Mouse (Mus musculus) lung, adult 2 months (tissue): ENCODE data around the gene Fkbp5. TPM values are rescaled to one million over a fixed set of nuclear protein-coding genes. Genes with fewer than 3 reads are reported as not detected.

Experiments
- DNase-seq: peaks from one replicate; pipeline ENCODE4 v3.0.0; 2022
- H3K4me1 ChIP-seq: fragments of 200-500 bp; 2 replicates; pipeline ENCODE4 v1.6.1; 2011; ENCODE audit warnings: low read length; ENCODE audit not compliant: control insufficient read depth, insufficient read depth
- H3K4me3 ChIP-seq: fragments of 200-500 bp; replicated peaks from 2 replicates; pipeline ENCODE3; 2011; ENCODE audit warnings: low read depth, mild to moderate bottlenecking, control low read depth, low read length; ENCODE audit errors: extremely low read depth
- CTCF ChIP-seq: fragments of 200-500 bp; IDR thresholded peaks from 2 replicates; pipeline ENCODE4 v1.5.1; 2011; ENCODE audit warnings: mild to moderate bottlenecking, low read length, control low read depth; ENCODE audit not compliant: insufficient read depth
- POLR2A ChIP-seq: fragments of 200-500 bp; IDR thresholded peaks from 2 replicates; pipeline ENCODE4 v1.6.1; 2011; ENCODE audit warnings: low read depth, mild to moderate bottlenecking, control low read depth, low read length, borderline replicate concordance; ENCODE audit errors: extremely low read depth
- WGBS: fragments of 180-500 bp; shearing (Covaris S2); methylation state at CpG from one replicate; pipeline ENCODE4 v1.1.7; 2018; 5-methylcytosine and 5-hydroxymethylcytosine counted together
- polyA plus RNA-seq: library from polyadenylated mRNA; depleted of rRNA; stranded (reverse); fragments of >200 nt; gene quantifications from 2 replicates; pipeline ENCODE4 v1.2.3, GENCODE M21; 2012

Fkbp5 gene
- polyA plus RNA-seq, 1 experiment: 8.8 TPM

DNA sequence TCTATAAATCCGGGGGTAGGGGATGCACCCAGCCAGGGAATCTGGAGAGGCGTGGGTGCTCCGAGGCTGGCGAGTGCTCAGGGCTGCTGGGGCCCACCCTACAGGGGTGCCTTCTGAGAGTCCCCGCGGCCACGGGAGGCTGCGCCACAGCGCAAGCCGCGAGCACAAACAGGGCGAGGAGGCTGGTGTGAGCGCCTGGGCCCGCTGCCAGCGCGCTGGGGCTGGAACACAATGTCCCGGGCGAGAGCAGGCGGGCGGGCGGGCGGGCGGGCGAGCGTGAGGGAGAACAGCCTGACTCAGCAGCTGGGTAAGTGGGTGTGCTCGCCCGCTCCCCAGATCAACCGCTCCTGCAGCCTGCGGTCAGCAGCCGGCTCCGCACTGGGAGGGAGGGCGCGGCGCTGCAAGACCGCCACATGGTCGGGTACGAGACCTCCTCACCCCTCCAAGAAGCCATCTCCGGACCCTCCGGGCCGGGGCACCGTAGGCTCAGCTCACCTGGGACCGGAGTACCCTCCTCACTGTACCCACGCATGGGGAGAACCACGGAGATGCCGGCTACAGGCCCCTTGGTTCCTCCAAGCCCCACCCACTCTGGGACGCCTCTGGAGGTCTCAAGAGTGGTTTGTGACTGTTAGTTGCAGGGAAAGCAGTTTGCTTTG, 758 bp upstream of the Fkbp5 start:
- Histone ChIP-seq H3K4me1 (peaks cover 23% of the 10 kb centered on the region), H3K4me3 (peak overlapping the region; percentile 60)
- TF ChIP-seq CTCF (no peak), POLR2A (peak; percentile 54)
- DNase-seq: peak; percentile 87
- 1% methylated on average over 46 of the region's 46 CpGs for WGBS

DNA sequence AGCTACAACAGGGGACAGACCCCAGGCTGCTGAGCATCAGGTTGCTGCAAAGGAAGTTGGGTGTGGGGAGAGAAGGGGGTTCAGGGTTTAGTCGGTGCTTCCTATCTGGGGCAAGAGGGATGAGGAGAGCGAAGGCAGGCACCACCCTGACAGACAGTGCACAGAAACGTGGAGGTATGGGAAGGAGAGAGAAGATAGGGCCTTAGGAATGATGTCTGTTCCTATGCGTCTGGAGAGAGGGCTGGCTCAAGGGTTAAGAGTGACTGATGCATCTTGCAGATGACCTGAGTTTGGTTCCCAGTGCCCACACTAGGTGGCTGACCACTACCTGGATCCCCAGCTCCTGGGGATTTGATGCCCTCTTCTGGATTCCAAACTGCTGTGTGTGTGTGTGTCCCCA, 446 bp downstream of the Fkbp5 start:
- DNase-seq: no peak
- TF ChIP-seq POLR2A (peak; percentile 18; the same call in 1 of the 2 replicates), CTCF (no peak)
- Histone ChIP-seq H3K4me1 (peaks cover 22% of the 10 kb centered on the region), H3K4me3 (peak overlapping the region; percentile 4)
- 71% methylated on average over 4 of the region's 4 CpGs for WGBS

DNA sequence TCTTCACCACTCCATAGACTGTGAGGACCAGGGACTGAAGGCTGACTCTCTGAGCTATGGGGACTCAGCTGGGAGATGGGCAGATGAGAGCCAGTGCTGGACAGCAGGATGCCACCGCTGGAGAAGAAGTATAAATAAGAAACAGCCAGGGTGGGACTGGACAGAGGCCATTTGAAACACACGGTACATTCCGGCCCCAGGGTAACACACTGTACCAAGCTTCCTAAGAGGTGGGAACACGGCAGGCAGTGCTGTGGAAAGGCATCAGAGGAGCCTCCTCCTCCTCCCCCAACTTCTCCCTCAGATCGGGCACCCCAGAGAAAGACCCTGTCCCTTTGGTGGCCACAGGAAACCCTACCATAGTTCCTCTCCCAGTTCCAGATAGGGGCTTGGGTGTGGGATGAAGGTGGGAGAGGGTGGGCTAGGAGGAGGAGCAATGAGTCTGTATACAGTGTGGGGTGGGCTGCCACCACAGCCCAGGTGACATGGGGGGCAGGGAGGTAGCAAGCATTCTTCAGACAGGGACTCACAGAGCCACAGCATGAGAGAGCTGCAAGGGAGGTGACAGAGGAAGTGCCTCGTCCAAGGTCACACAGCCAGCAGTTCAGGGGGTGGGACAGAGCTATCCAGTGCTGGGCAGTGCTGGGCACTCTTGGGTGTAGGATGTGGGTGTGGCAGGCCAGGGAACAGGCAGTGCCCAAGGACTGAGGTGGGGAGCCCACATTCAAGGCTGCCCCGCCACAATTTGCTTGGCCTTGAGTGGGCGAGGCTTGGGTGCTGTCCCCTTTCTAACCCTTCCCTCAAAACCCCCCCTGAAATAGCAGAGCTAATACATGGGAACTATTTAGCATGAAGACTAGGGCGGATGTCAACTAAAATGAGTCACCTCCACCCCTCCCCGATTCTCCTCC, 1.6 kb downstream of the Fkbp5 start:
- Histone ChIP-seq H3K4me3 (no peak overlapping the region), H3K4me1 (peaks cover 25% of the 10 kb centered on the region)
- peak; percentile 34 for DNase-seq

DNA sequence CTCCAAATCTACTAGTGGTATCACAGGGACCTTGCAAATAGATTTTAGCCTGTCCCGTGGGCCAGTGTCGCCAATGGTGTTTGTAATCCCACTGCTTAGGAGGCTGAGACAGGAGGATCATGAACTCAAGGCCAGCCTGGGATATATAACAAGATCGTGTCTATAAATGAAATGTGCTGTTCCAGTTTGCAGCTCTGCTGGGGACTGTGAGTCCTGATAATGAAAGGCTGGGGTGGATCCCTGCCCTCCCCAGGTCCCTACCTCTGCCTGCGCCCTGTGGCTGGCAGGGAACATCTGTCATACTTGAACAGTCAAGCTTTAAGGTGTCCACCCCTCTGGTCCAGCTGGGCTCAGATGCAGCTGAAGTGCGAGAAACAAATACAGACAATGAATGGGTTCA, 2.8 kb downstream of the Fkbp5 start:
- Histone ChIP-seq H3K4me3 (no peak overlapping the region), H3K4me1 (peaks cover 25% of the 10 kb centered on the region)
- TF ChIP-seq CTCF (no peak), POLR2A (no peak)
- 86% methylated on average over 5 of the region's 5 CpGs for WGBS
- no peak for DNase-seq

More for the DNA sequence above, 1.6 kb downstream of the Fkbp5 start:
- TF ChIP-seq POLR2A: no peak; the same call in 1 of the 2 replicates
- TF ChIP-seq CTCF: no peak
- 33% methylated on average over 10 of the region's 10 CpGs for WGBS

DNA sequence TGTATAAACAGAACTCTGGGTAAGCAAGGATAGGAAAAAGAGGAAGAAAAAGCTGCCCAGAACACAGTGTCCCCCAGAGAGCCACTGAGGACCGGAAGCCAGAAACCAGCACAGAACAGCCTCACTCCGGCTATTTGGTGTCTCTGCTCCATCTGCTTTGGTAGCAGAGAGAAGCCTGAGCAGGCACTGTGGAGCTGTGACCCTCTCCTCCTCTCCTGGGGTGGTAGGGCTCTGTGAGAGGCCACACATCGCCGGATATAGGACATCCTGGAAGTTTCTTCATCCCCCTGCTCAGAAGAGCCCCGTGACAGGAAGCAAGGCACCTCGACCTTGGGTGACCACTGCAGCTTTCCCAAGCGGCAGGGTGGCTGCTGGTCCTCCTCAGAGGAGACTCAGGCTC, 3.5 kb downstream of the Fkbp5 start:
- peaks cover 22% of the 10 kb centered on the region for H3K4me1 ChIP-seq
- no peak overlapping the region for H3K4me3 ChIP-seq
- 45% methylated on average over 7 of the region's 7 CpGs for WGBS
- TF ChIP-seq CTCF (no peak), POLR2A (0 out of 2 replicates have a peak, but pooled peaks have one; percentile 6)
- DNase-seq: no peak

DNA sequence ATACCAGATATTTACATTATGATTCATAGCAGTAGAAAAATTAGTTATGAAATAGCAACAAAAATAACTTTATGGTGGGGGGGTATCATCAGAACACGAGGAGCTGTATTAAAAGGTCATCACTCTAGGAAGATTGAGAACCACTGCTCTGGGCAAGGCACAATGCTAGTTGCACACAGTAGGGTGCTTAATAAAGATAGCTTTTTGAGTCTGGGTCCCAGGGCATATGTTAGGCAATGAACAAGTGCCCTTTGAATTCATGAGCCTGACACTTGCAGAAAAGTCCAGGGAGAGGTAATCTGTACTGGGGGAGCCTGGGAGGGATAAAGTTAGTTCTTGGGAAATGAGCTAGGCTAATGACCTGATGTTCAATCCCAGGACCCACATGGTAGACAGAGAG, 4.0 kb downstream of the Fkbp5 start:
- no peak for TF ChIP-seq CTCF
- TF ChIP-seq POLR2A: no peak
- no peak for DNase-seq
- Histone ChIP-seq H3K4me1 (peaks cover 20% of the 10 kb centered on the region), H3K4me3 (no peak overlapping the region)
- WGBS: 45% methylated on average over 1 of the region's 1 CpGs

DNA sequence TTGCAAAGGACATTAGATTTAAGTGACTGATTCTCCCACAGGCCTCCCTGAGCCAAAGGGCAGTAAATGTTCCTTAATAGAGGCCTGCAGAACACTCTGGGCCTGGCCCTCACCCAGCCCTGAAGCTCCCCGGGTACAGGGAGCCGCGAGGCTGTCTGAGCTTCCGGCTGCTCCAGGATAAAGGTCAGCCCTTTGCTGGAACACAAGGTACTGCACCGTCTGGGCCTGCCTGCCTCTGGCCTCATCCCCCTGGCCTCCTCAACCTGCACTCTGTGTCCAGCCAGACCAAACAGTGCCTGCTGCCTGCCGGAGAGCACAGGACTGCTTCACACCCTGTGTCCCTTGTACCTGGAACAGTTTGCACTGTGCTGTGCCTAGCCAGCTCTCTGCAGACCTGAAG, 4.6 kb downstream of the Fkbp5 start:
- WGBS: 31% methylated on average over 6 of the region's 6 CpGs
- DNase-seq: no peak
- TF ChIP-seq CTCF (no peak), POLR2A (peak; percentile 69; the same call in 1 of the 2 replicates)
- Histone ChIP-seq H3K4me3 (no peak overlapping the region), H3K4me1 (peaks cover 20% of the 10 kb centered on the region)

DNA sequence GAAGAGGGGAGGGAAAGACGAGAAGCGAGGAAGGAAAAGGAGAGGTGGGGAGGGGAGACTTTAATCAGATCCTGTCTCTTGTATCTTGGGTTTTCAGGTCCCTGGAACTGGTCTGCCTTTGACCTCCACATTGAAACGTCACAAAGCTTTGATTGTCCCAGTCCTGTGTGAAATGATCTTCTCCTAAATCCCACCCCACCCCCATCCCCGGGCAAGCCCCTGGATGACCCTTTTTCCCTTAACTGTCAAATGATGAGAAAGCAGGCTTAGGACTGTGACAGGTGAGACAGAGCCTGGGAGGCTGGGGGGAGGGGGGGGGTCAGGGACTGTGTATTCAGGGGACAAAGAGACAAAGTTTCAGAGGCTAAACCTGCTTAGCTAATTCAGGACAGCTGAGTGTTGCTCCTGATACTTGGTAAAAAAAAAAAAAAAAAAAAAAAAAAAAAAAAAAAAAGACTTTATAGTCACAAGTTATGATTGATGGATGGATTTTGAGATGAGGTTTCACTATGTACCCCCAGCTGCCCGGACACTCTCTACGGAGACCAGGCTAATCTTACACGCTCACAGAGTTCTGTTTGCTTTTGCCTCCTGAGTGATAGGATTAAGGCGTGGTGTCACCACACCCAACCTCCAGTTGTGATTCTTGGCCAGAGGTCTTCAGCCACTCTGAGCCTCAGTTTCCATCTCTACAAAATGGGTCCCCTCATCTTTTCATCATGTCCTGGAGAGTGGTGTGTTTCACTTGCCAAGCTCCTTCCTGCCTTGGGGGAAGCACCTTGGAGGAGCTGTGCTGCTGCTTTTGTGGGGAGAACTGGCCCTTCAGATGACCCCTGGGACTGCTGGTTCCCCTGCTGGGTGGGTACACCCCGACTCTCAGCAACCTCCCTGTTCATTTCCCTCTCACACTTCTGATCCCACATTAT, 5.4 kb downstream of the Fkbp5 start:
- no peak overlapping the region for H3K4me3 ChIP-seq
- H3K4me1 ChIP-seq: peaks cover 20% of the 10 kb centered on the region
- 49% methylated on average over 9 of the region's 9 CpGs for WGBS
- TF ChIP-seq CTCF: no peak
- no peak for TF ChIP-seq POLR2A
- DNase-seq: no peak
